Mouse (Mus musculus) forebrain, postnatal 0 days (tissue): ENCODE measurements at regions not wholly inside any gene's neighbourhood (a gene's known extent, or its start where the extent isn't known, plus 50 kb on each side); places are given as distances from the start of the nearest gene placed in this dataset.

ENCODE experiments used
- ATAC-seq: fragments of 200-750 bp; cut with Nextera tagmentation; 2 replicates; pipeline ENCODE4 v1.8.0; 2017; ENCODE audit warnings: mild to moderate bottlenecking, moderate library complexity
- DNase-seq: peaks from one replicate; pipeline ENCODE4 v3.0.0-alpha.2; 2015
- H3K27ac ChIP-seq: fragments of 300-500 bp; sonication (generic); 2 replicates; pipeline ENCODE4 v1.5.1; 2014; ENCODE audit warnings: low read depth, mild to moderate bottlenecking, antibody characterized with exemption, low read length, moderate library complexity, mixed read lengths
- H3K27me3 ChIP-seq: fragments of 300-500 bp; sonication (generic); 2 replicates; pipeline ENCODE4 v1.6.1; 2014; ENCODE audit warnings: mild to moderate bottlenecking, low read length, mixed read lengths; ENCODE audit not compliant: insufficient read depth
- H3K36me3 ChIP-seq: fragments of 300-500 bp; sonication (generic); 2 replicates; pipeline ENCODE4 v1.6.1; 2014; ENCODE audit warnings: mild to moderate bottlenecking, moderate library complexity; ENCODE audit not compliant: insufficient read depth
- H3K4me1 ChIP-seq: fragments of 300-500 bp; sonication (generic); 2 replicates; pipeline ENCODE4 v1.6.1; 2014; ENCODE audit warnings: antibody characterized with exemption; ENCODE audit not compliant: insufficient read depth
- H3K4me2 ChIP-seq: fragments of 300-500 bp; sonication (generic); 2 replicates; pipeline ENCODE4 v1.6.1; 2014; ENCODE audit warnings: low read depth, mild to moderate bottlenecking, moderate library complexity
- H3K4me3 ChIP-seq: fragments of 300-500 bp; sonication (generic); 2 replicates; pipeline ENCODE4 v1.5.1; 2014; ENCODE audit warnings: low read depth, low read length, mixed read lengths
- H3K9ac ChIP-seq: fragments of 300-500 bp; sonication (generic); 2 replicates; pipeline ENCODE4 v1.6.1; 2014; ENCODE audit warnings: mild to moderate bottlenecking
- H3K9me3 ChIP-seq: fragments of 300-500 bp; sonication (generic); 2 replicates; pipeline ENCODE4 v1.6.1; 2016; ENCODE audit warnings: low read length
- CTCF ChIP-seq: sonication (generic); IDR thresholded peaks from 2 replicates; pipeline ENCODE4 v1.5.1; 2016; ENCODE audit warnings: antibody characterized with exemption, control low read depth, low read depth
- WGBS: fragments of 180-500 bp; shearing (Covaris S2); extraction: QIAGEN DNeasy Blood & Tissue Kit; methylation state at CpG from one replicate; pipeline ENCODE4 v1.1.7; 2014; 5-methylcytosine and 5-hydroxymethylcytosine counted together

- H3K4me1 ChIP-seq, result no peaks in the 10 kb centered on the region
- no peak overlapping the region for H3K4me2 ChIP-seq
- H3K9me3 ChIP-seq, result no peaks in the 10 kb centered on the region
- no peak overlapping the region for H3K27ac ChIP-seq
- WGBS, result 96% methylated on average over 1 of the region's 1 CpGs
- DNase-seq (no peak), ATAC-seq (no peak)
- H3K27me3 ChIP-seq, result no peaks in the 10 kb centered on the region
- H3K9ac ChIP-seq, result no peak overlapping the region
- H3K36me3 ChIP-seq, result no peaks in the 10 kb centered on the region
- no peak for TF ChIP-seq CTCF
- no peak overlapping the region for H3K4me3 ChIP-seq
These were observed 180.4 kb upstream of the Steap4 start for GRCm38 (mm10) chr5:7779827-7780226.

- ATAC-seq (no peak), DNase-seq (no peak)
- no peaks in the 10 kb centered on the region for H3K9me3 ChIP-seq
- WGBS, result 75% methylated on average over 1 of the region's 1 CpGs
- H3K27me3 ChIP-seq, result no peaks in the 10 kb centered on the region
- no peak overlapping the region for H3K27ac ChIP-seq
- no peak for TF ChIP-seq CTCF
- H3K4me3 ChIP-seq, result no peak overlapping the region
- no peaks in the 10 kb centered on the region for H3K4me1 ChIP-seq
- H3K36me3 ChIP-seq, result no peaks in the 10 kb centered on the region
- H3K9ac ChIP-seq, result no peak overlapping the region
- H3K4me2 ChIP-seq, result no peak overlapping the region
These were observed 178.0 kb upstream of the Steap4 start for GRCm38 (mm10) chr5:7782235-7782634.

GRCm38 (mm10) chr5:7788406-7788805 is 171.9 kb upstream of the Steap4 start:
- Histone ChIP-seq H3K4me3 (no peak overlapping the region), H3K36me3 (no peaks in the 10 kb centered on the region), H3K27ac (no peak overlapping the region), H3K4me2 (no peak overlapping the region), H3K27me3 (no peaks in the 10 kb centered on the region), H3K9ac (no peak overlapping the region), H3K9me3 (no peaks in the 10 kb centered on the region), H3K4me1 (no peaks in the 10 kb centered on the region)
- DNase-seq (no peak), ATAC-seq (no peak)
- 49% methylated on average over 5 of the region's 5 CpGs for WGBS
- TF ChIP-seq CTCF, result no peak

DNA sequence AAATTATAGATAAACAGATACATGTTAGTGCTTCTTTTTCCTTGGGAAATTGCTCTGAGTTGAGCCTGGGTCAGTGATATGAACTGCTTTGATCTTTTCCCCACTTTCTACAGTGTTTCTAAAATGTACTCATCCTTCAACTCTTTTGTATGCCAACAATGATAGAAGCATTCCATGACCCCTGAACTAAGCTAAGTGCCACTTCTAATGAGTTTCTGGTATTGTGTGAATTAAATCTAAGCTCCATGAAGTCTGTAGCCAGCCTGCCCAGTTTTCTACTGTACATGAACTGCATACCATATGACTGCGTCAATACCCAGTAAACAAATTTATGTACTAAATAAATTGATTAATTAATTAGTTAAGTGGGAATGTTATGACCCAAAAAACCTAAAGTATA is 171.1 kb upstream of the Steap4 start:
- no peaks in the 10 kb centered on the region for H3K4me1 ChIP-seq
- 93% methylated on average over 1 of the region's 1 CpGs for WGBS
- TF ChIP-seq CTCF, result no peak
- H3K27ac ChIP-seq, result no peak overlapping the region
- no peaks in the 10 kb centered on the region for H3K36me3 ChIP-seq
- H3K9me3 ChIP-seq, result no peaks in the 10 kb centered on the region
- H3K9ac ChIP-seq, result no peak overlapping the region
- no peak for DNase-seq
- no peaks in the 10 kb centered on the region for H3K27me3 ChIP-seq
- H3K4me3 ChIP-seq, result no peak overlapping the region
- no peak overlapping the region for H3K4me2 ChIP-seq
- ATAC-seq, result no peak

DNA sequence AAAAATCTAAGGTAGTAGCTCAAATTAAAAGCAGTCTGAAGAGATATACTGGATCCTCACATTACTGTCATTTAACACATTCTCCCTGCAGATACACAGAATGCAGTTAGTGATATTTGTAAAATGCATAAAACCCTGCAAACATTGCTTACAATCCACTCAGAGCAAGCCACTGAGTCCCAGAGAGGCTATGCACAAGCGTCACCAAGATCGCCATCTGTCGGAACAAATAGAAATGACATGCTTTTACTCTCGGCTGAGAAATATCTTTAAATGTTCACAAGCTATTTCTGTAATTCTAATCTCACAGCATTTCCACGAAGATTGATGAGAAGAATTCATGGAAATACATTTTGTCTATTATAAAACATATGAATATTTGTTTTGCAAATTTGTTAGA is 139.7 kb upstream of the Steap4 start:
- Histone ChIP-seq H3K36me3 (no peaks in the 10 kb centered on the region), H3K9ac (no peak overlapping the region), H3K4me2 (no peak overlapping the region), H3K4me3 (no peak overlapping the region), H3K27ac (no peak overlapping the region), H3K9me3 (no peaks in the 10 kb centered on the region), H3K4me1 (no peaks in the 10 kb centered on the region), H3K27me3 (no peaks in the 10 kb centered on the region)
- WGBS, result 27% methylated on average over 5 of the region's 5 CpGs
- ATAC-seq (peak; percentile 55; the same call in 1 of the 2 replicates), DNase-seq (peak; percentile 74)
- TF ChIP-seq CTCF, result peak; percentile 64

DNA sequence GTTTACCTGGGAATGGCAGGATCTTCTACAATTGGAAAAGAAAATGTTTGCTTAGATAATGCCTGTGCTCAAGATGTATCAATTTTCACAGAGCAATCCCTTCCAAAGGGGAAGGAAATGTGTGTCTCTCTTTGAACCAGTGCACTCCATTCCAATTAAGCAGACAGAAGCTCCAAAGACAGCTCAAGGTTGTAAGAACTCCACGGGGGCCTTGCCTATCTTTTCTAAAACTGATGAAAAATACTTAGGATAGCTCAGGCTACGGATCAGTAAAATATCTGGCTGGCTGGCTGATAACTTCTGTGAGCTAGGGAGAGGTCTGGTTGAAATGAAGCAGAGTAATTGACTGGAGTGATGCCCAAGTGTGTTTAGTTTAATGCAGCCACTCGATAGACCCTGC is 138.6 kb upstream of the Steap4 start:
- no peak overlapping the region for H3K27ac ChIP-seq
- no peak overlapping the region for H3K4me3 ChIP-seq
- ATAC-seq, result no peak
- no peak for TF ChIP-seq CTCF
- no peak overlapping the region for H3K4me2 ChIP-seq
- H3K4me1 ChIP-seq, result no peaks in the 10 kb centered on the region
- H3K36me3 ChIP-seq, result no peaks in the 10 kb centered on the region
- no peaks in the 10 kb centered on the region for H3K9me3 ChIP-seq
- H3K9ac ChIP-seq, result no peak overlapping the region
- H3K27me3 ChIP-seq, result no peaks in the 10 kb centered on the region
- WGBS, result 63% methylated on average over 3 of the region's 3 CpGs
- no peak for DNase-seq

DNA sequence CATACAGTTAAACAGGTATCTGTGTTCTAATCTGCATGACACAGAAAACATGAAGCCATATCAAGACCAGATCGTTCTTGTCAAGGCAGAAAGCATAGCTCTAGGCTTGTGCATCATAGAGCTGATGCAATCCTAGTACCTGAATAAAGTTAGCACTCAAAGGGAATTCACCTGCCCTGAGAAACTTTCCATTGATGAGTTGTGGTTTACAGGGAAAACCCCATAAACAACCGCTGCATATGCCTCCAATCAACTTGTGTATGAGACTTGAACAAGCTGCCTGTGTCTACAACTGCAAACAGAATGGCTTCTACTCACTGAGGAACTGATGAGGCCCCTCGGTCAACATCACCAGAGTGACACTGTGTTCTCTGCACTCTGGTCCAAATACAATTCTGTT is 130.6 kb upstream of the Steap4 start:
- no peaks in the 10 kb centered on the region for H3K27me3 ChIP-seq
- 86% methylated on average over 3 of the region's 3 CpGs for WGBS
- no peak overlapping the region for H3K9ac ChIP-seq
- H3K4me1 ChIP-seq, result no peaks in the 10 kb centered on the region
- H3K9me3 ChIP-seq, result no peaks in the 10 kb centered on the region
- H3K4me3 ChIP-seq, result no peak overlapping the region
- TF ChIP-seq CTCF, result no peak
- no peaks in the 10 kb centered on the region for H3K36me3 ChIP-seq
- no peak overlapping the region for H3K27ac ChIP-seq
- DNase-seq (no peak), ATAC-seq (no peak)
- no peak overlapping the region for H3K4me2 ChIP-seq

- no peaks in the 10 kb centered on the region for H3K4me1 ChIP-seq
- H3K4me3 ChIP-seq, result no peak overlapping the region
- no peak overlapping the region for H3K9ac ChIP-seq
- H3K4me2 ChIP-seq, result no peak overlapping the region
- no peaks in the 10 kb centered on the region for H3K27me3 ChIP-seq
- no peak for ATAC-seq
- no peak overlapping the region for H3K27ac ChIP-seq
- DNase-seq, result no peak
- no peaks in the 10 kb centered on the region for H3K36me3 ChIP-seq
- 76% methylated on average over 1 of the region's 1 CpGs for WGBS
- TF ChIP-seq CTCF, result no peak
- no peaks in the 10 kb centered on the region for H3K9me3 ChIP-seq
These were observed 126.4 kb upstream of the Steap4 start for GRCm38 (mm10) chr5:7833812-7834211.
